Mouse (Mus musculus) regulatory T cell (primary cell): ENCODE data around the gene Ubap2.

ENCODE experiments used
- in situ Hi-C: fragments of 300-600 bp; cut with MboI, MseI; formaldehyde crosslinking; loops from one replicate; pipeline ENCODE4 v1.15.1; 2025; ENCODE audit warnings: high pct_unique_total_duplicates

Ubap2 gene

GRCm38 (mm10) chr4:41266350-41266749, 8.6 kb downstream of the Ubap2 start:
- in situ Hi-C loops: no loop called here

- in situ Hi-C loops: no loop called here
Measured at GRCm38 (mm10) chr4:41260691-41261090, 14.3 kb downstream of the Ubap2 start.

- in situ Hi-C loops: no loop called here
Measured at GRCm38 (mm10) chr4:41259019-41259418, 15.9 kb downstream of the Ubap2 start.

- in situ Hi-C loops: no loop called here
Measured at GRCm38 (mm10) chr4:41257752-41258151, 17.2 kb downstream of the Ubap2 start.

- in situ Hi-C loops: no loop called here
Measured at GRCm38 (mm10) chr4:41255564-41256210, 19.3 kb downstream of the Ubap2 start.

- in situ Hi-C loops: no loop called here
Measured at GRCm38 (mm10) chr4:41253756-41254155, 21.2 kb downstream of the Ubap2 start.

- in situ Hi-C loops: no loop called here
Measured at GRCm38 (mm10) chr4:41245408-41245807, 29.5 kb downstream of the Ubap2 start.

- in situ Hi-C loops: no loop called here
Measured at GRCm38 (mm10) chr4:41240916-41241315, 34.0 kb downstream of the Ubap2 start.

GRCm38 (mm10) chr4:41235621-41236020, 39.3 kb downstream of the Ubap2 start:
- in situ Hi-C loops: no loop called here

GRCm38 (mm10) chr4:41226351-41226750, 48.6 kb downstream of the Ubap2 start:
- in situ Hi-C loops: no loop called here

GRCm38 (mm10) chr4:41225412-41225811, 49.5 kb downstream of the Ubap2 start:
- in situ Hi-C loops: no loop called here

- in situ Hi-C loops: loop anchor here (5.0 to 25.0 kb wide), 3 partner anchors 191 to 946 kb away; partner anchors contain the start of genes Smim27 and Topors
Measured at GRCm38 (mm10) chr4:41208050-41208449, 66.9 kb downstream of the Ubap2 start.

GRCm38 (mm10) chr4:41205751-41206150, 69.2 kb downstream of the Ubap2 start:
- in situ Hi-C loops: loop anchor here (5.0 to 25.0 kb wide), 3 partner anchors 188 to 943 kb away; partner anchors contain the start of genes Smim27 and Topors

- in situ Hi-C loops: loop anchor here (10.0 to 25.0 kb wide), 2 partner anchors 467 to 940 kb away; partner anchors contain the start of genes Smim27 and Topors
Measured at GRCm38 (mm10) chr4:41202135-41202534, 72.8 kb downstream of the Ubap2 start.

- in situ Hi-C loops: no loop called here
Measured at GRCm38 (mm10) chr4:41196861-41197610, 77.9 kb downstream of the Ubap2 start.

GRCm38 (mm10) chr4:41195328-41195727, 79.6 kb downstream of the Ubap2 start:
- in situ Hi-C loops: no loop called here

GRCm38 (mm10) chr4:41192544-41193512, 82.1 kb downstream of the Ubap2 start:
- in situ Hi-C loops: no loop called here

- in situ Hi-C loops: no loop called here
Measured at GRCm38 (mm10) chr4:41189809-41190208, 85.1 kb downstream of the Ubap2 start.

- in situ Hi-C loops: no loop called here
Measured at GRCm38 (mm10) chr4:41179825-41180725, 94.9 kb downstream of the Ubap2 start.

GRCm38 (mm10) chr4:41174631-41175030, 100.3 kb downstream of the Ubap2 start:
- in situ Hi-C loops: no loop called here

GRCm38 (mm10) chr4:41170970-41171369, 104.0 kb downstream of the Ubap2 start:
- in situ Hi-C loops: no loop called here
